Mouse (Mus musculus) spleen, postnatal 10 days (tissue): ENCODE measurements around the gene Gsg1l.

Experiments used
- DNase-seq, 2 experiments: peaks; one replicate each; pipeline ENCODE4 v3.0.0; 2021 to 2022; ENCODE audit warnings: low spot score in 2 of 2

The Gsg1l gene

GRCm38 (mm10) chr7:126080949-126081654 lies 1.1 kb downstream of the Gsg1l start:
- DNase-seq: no peak

GRCm38 (mm10) chr7:126076935-126077334 lies 5.3 kb downstream of the Gsg1l start:
- no peak for DNase-seq

- DNase-seq: no peak
Measured at GRCm38 (mm10) chr7:126075058-126075457, 7.2 kb downstream of the Gsg1l start.

GRCm38 (mm10) chr7:126070321-126070720 lies 11.9 kb downstream of the Gsg1l start:
- no peak for DNase-seq

- DNase-seq: no peak
Measured at GRCm38 (mm10) chr7:126066777-126067176, 15.4 kb downstream of the Gsg1l start.

- no peak for DNase-seq
Measured at GRCm38 (mm10) chr7:126065243-126065876, 16.9 kb downstream of the Gsg1l start.

GRCm38 (mm10) chr7:126062228-126062627 lies 20.0 kb downstream of the Gsg1l start:
- no peak for DNase-seq

GRCm38 (mm10) chr7:126058918-126059317 lies 23.3 kb downstream of the Gsg1l start:
- DNase-seq: no peak

- DNase-seq: no peak
Measured at GRCm38 (mm10) chr7:126057332-126057914, 24.8 kb downstream of the Gsg1l start.

- DNase-seq: peak in 1 of 2 experiments; percentile 54
Measured at GRCm38 (mm10) chr7:126054574-126054973, 27.6 kb downstream of the Gsg1l start.

GRCm38 (mm10) chr7:126053618-126054017 lies 28.6 kb downstream of the Gsg1l start:
- DNase-seq: no peak

GRCm38 (mm10) chr7:126051910-126052309 lies 30.3 kb downstream of the Gsg1l start:
- DNase-seq: no peak

GRCm38 (mm10) chr7:126045077-126045476 lies 37.1 kb downstream of the Gsg1l start:
- DNase-seq: no peak

GRCm38 (mm10) chr7:126042306-126042705 lies 39.9 kb downstream of the Gsg1l start:
- DNase-seq: peak in 1 of 2 experiments; percentile 68

GRCm38 (mm10) chr7:126040794-126041526 lies 41.3 kb downstream of the Gsg1l start:
- DNase-seq: no peak

- DNase-seq: no peak
Measured at GRCm38 (mm10) chr7:126039847-126040246, 42.4 kb downstream of the Gsg1l start.

GRCm38 (mm10) chr7:126039247-126039835 lies 42.9 kb downstream of the Gsg1l start:
- DNase-seq: no peak

- no peak for DNase-seq
Measured at GRCm38 (mm10) chr7:126038366-126039246, 43.6 kb downstream of the Gsg1l start.

GRCm38 (mm10) chr7:126035332-126035731 lies 46.9 kb downstream of the Gsg1l start:
- no peak for DNase-seq

GRCm38 (mm10) chr7:126032776-126033209 lies 49.4 kb downstream of the Gsg1l start:
- no peak for DNase-seq

GRCm38 (mm10) chr7:126032365-126032755 lies 49.9 kb downstream of the Gsg1l start:
- no peak for DNase-seq
